Mouse (Mus musculus) ES-Bruce4 (cell line): ENCODE measurements at regions not wholly inside any gene's neighbourhood (a gene's known extent, or its start where the extent isn't known, plus 50 kb on each side); places are given as distances from the start of the nearest gene placed in this dataset.

Experiments
- CTCF ChIP-seq: IDR thresholded peaks from one replicate; pipeline ENCODE4 v1.8.1; 2011; ENCODE audit warnings: low read depth, low read length
- EP300 ChIP-seq: IDR thresholded peaks from 2 replicates; pipeline ENCODE4 v1.6.1; 2011; ENCODE audit warnings: low read depth, low read length; ENCODE audit not compliant: insufficient read depth
- POLR2A ChIP-seq: IDR thresholded peaks from one replicate; pipeline ENCODE4 v1.8.1; 2011; ENCODE audit warnings: low read length; ENCODE audit not compliant: insufficient read depth

- TF ChIP-seq CTCF = no peak
- no peak for TF ChIP-seq POLR2A
- no peak for TF ChIP-seq EP300
Observed at GRCm38 (mm10) chr1:71946911-71947310, 265.2 kb downstream of the Mreg start.
